In the genomic region with DNA sequence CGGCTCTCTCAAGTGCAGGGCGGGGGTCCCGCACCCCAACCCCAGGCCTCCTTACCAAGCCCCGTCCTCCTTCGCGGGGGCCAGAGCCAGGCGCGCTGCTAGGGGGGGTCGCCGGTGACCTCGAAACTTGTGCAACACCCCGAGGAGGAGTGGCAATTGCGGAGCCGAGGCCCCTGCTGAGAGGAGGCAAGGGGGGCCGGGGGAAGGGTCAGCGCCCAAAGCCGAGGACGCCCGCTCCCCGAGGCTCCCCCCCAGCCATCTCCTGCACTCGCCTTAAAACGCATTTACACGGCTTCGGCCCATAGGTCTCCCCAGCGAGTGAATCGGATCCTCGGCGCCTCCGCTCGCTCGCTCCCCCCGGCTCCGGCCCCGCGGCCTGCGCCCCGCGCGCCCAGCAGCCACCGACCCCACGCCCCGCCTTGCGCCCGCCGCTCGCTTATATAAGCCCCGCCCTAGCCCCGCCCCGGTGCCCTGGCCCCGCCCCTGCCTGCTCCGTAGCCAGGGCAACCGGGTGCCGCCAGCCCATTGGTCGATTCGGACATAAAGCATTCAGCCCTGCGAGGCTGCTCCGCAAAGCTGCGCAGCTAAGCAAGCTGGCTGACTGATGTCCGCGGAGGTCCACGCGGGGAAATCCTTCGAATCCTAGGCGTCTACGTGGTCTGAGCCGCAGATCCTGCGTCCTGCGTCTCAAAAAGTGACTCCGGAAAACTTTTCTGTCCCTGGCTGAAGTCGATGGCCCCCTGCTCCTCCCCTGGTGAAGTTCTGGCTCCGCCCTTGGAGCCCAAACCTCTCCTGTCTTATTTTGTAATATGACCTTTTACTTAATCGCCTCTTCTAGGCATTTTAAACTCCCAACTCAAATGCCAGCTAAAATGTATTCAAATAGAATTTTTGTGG, we compare ENCODE assay signal across 7 mouse cellular contexts. TPM values are rescaled to one million over a fixed set of nuclear protein-coding genes. Genes with fewer than 3 reads are reported as not detected.
DNase-seq lines count a peak whose midpoint lies in the region; ATAC-seq lines count a peak whose summit lies in the region.

A gene (minus strand): TSS at position 414 of the 897 bp plus-strand sequence.

- H3K9ac ChIP-seq in embryonic facial prominence, embryonic 12.5 days, result peak within 1 kb of the TSS; percentile 76
- peak within 1 kb of the TSS; percentile 71 for H3K9ac ChIP-seq in midbrain, embryonic 12.5 days (replicated peaks)

- peaks cover 40% of the 10 kb centered on the region for H3K4me1 ChIP-seq in embryonic facial prominence, embryonic 12.5 days
- peaks cover 33% of the 10 kb centered on the region for H3K4me1 ChIP-seq in limb, embryonic 10.5 days
- H3K4me1 ChIP-seq in midbrain, embryonic 12.5 days, result peaks cover 33% of the 10 kb centered on the region

- no peaks in the 10 kb centered on the region for H3K36me3 ChIP-seq in embryonic facial prominence, embryonic 12.5 days
- 0 out of 2 replicates have a peak, but pooled peaks cover 2% of the 10 kb centered on the region for H3K36me3 ChIP-seq in limb, embryonic 10.5 days
- H3K36me3 ChIP-seq in midbrain, embryonic 12.5 days, result no peaks in the 10 kb centered on the region

- peak; percentile 96 for DNase-seq in adrenal gland, postnatal 25 days
- peak; percentile 100 for DNase-seq in heart, adult 11 months
- peak; percentile 90 for DNase-seq in kidney, adult 11 months
- peak; percentile 100 for DNase-seq in limb, embryonic 10.5 days (ENCODE audit: low spot score)
- DNase-seq in skeletal muscle tissue, adult 2 months (ENCODE audit: low read depth, low spot score), result peak; percentile 89

- ATAC-seq in embryonic facial prominence, embryonic 12.5 days (ENCODE audit: insufficient number of reproducible peaks, insufficient read depth, low FRiP score, low TSS enrichment), result peak; percentile 88
- ATAC-seq in midbrain, embryonic 12.5 days (ENCODE audit: low FRiP score, low read depth), result peak; percentile 96

- H3K27me3 ChIP-seq in embryonic facial prominence, embryonic 12.5 days, result no peaks in the 10 kb centered on the region
- H3K27me3 ChIP-seq in limb, embryonic 10.5 days (ENCODE audit: low read depth, poor library complexity, severe bottlenecking), result peaks cover 32% of the 10 kb centered on the region
- peaks cover 11% of the 10 kb centered on the region for H3K27me3 ChIP-seq in midbrain, embryonic 12.5 days

- no peaks in the 10 kb centered on the region for H3K9me3 ChIP-seq in embryonic facial prominence, embryonic 12.5 days
- H3K9me3 ChIP-seq in limb, embryonic 10.5 days (replicated peaks), result no peaks in the 10 kb centered on the region
- H3K9me3 ChIP-seq in midbrain, embryonic 12.5 days, result no peaks in the 10 kb centered on the region

- peak within 1 kb of the TSS; percentile 88 for H3K27ac ChIP-seq in embryonic facial prominence, embryonic 12.5 days
- H3K27ac ChIP-seq in limb, embryonic 10.5 days, result peak within 1 kb of the TSS; percentile 91
- H3K27ac ChIP-seq in midbrain, embryonic 12.5 days (replicated peaks), result peak within 1 kb of the TSS; percentile 61; the same call in 1 of the 2 replicates

- H3K4me2 ChIP-seq in embryonic facial prominence, embryonic 12.5 days (replicated peaks), result peak within 1 kb of the TSS; percentile 93
- peak within 1 kb of the TSS; percentile 83 for H3K4me2 ChIP-seq in midbrain, embryonic 12.5 days (replicated peaks)

- WGBS in embryonic facial prominence, embryonic 12.5 days, result under 1% methylated on average over 72 of the region's 72 CpGs
- WGBS in limb, embryonic 10.5 days, result under 1% methylated on average over 72 of the region's 72 CpGs
- WGBS in midbrain, embryonic 12.5 days, result under 1% methylated on average over 72 of the region's 72 CpGs

- H3K4me3 ChIP-seq in embryonic facial prominence, embryonic 12.5 days, result peak within 1 kb of the TSS; percentile 70
- peak within 1 kb of the TSS; percentile 74 for H3K4me3 ChIP-seq in limb, embryonic 10.5 days
- peak within 1 kb of the TSS; percentile 59 for H3K4me3 ChIP-seq in midbrain, embryonic 12.5 days

RNA-seq across cellular contexts. Expression of the gene that starts here (rescaled TPM):
- 36.0 and 44.8 TPM in 2 replicates for total RNA-seq in adrenal gland, postnatal 25 days (2021)
- 28.8 and 30.8 TPM in 2 replicates for polyA plus RNA-seq in embryonic facial prominence, embryonic 12.5 days (2016; fragmentation: Nextera tagmentation; extraction: Ambion mirVana)
- 9.8 and 15.4 TPM in 2 replicates for polyA plus RNA-seq in limb, embryonic 10.5 days (2016; fragmentation: Nextera tagmentation; extraction: Ambion mirVana)
- polyA plus RNA-seq in midbrain, embryonic 12.5 days (2016; fragmentation: Nextera tagmentation; extraction: Ambion mirVana), result 16.4 and 16.9 TPM in 2 replicates

Comparison
In these comparisons a context has a peak if more than half of its experiments do, and no peak if none do; other contexts are left out.
1. Peak in every context shown above with its lines: DNase-seq, ATAC-seq, H3K4me3 ChIP-seq and H3K27ac ChIP-seq.